Mouse (Mus musculus) heart, adult 2 months (tissue): Measurements from ENCODE around the gene Gm30191.

Experiments
- CTCF ChIP-seq: fragments of 200-600 bp; IDR thresholded peaks from 2 replicates; pipeline ENCODE4 v1.8.1; 2022; ENCODE audit warnings: antibody characterized with exemption, mild to moderate bottlenecking, moderate library complexity
- EP300 ChIP-seq: fragments of 200-500 bp; IDR thresholded peaks from 2 replicates; pipeline ENCODE4 v1.6.1; 2011; ENCODE audit warnings: low read depth, low read length, control low read depth; ENCODE audit not compliant: insufficient read depth
- POLR2A ChIP-seq: fragments of 200-500 bp; IDR thresholded peaks from 2 replicates; pipeline ENCODE4 v1.6.1; 2011; ENCODE audit warnings: mild to moderate bottlenecking, low read depth, low read length, control low read depth; ENCODE audit not compliant: insufficient read depth

- TF ChIP-seq CTCF = no peak
- no peak for TF ChIP-seq POLR2A
- TF ChIP-seq EP300 = no peak
Measured at GRCm38 (mm10) chr4:134238279-134238651, 8.5 kb upstream of the Gm30191 start, which contains the start of gene Cnksr1.
